Mouse (Mus musculus) retina, postnatal 1 day (tissue): ENCODE data around the gene Agxt.

Experiments used
- DNase-seq: peaks from one replicate; pipeline ENCODE4 v3.0.0-alpha.2; 2012

Agxt gene

DNA sequence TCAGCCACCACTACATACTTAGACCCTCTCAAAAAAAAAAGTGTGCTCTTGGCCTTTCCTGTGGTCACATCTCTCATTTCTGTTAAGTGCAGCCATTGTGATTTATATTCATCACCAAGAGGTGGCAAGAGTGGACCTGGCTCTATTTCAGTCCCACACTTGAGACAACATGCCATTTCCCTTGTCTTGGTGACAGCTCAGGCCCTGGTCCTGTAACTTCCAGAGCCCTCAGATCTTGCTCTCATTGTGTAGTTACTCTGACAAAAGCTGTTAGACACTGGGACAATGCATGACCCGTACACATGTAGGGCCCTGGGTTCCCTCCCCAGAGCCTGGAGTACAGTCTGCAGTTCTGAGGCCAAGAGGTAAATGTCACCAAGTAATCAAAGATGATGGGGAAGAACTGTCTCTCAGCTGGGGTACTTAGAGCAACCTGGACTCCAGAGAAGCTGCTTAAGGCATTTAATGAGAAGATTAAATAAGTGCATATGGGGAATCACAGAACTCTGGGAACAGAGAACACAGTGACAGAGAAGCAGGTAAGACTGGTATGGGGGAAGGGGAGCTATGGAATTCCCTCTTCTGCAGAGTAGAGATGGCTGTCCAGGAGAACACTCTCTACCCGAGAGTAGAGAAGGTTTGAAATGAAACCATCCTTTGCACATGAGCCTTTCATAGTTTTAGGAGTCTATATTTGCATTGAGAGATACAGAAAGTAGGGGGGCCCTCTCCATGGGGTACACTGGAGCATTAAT, 16.0 kb downstream of the Agxt start:
- no peak for DNase-seq

DNA sequence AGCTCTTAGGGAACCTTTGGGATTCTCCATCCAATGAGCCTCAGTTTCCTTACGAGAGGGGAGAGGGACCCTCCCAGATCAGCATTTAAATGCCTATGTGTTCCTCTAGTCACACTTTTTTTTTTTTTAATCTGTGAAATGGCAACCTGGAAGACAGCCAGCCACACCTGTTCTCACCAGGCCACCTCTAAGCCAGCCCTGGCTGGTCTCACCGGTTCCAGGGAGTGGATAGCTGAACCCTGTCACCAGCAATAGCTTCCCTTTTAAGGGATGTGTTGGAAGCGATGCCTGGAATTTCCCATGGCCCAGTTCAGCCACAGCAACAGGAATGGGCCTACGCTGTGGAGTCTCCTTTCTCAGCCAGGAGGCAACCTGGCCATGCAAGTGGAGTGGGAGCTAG, 22.5 kb downstream of the Agxt start:
- DNase-seq = no peak

DNA sequence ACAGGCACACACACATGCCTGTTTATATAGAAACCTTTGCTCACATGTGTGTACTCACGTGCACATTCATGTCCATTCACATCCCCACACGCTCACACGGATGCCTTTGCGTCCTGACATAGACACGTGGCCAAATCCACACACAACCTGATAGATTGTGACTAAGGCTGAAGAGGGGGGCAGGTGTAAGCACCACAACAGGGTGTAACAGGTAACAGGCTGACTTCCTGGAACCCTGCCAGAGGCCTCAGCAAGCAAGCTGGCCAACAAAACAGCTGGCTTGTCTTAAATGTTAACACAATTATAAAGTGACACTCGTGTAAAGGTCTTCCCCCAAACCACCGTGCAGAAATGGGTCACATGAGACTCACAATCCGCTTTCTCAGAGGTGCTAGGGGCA, 23.9 kb downstream of the Agxt start:
- no peak for DNase-seq

DNA sequence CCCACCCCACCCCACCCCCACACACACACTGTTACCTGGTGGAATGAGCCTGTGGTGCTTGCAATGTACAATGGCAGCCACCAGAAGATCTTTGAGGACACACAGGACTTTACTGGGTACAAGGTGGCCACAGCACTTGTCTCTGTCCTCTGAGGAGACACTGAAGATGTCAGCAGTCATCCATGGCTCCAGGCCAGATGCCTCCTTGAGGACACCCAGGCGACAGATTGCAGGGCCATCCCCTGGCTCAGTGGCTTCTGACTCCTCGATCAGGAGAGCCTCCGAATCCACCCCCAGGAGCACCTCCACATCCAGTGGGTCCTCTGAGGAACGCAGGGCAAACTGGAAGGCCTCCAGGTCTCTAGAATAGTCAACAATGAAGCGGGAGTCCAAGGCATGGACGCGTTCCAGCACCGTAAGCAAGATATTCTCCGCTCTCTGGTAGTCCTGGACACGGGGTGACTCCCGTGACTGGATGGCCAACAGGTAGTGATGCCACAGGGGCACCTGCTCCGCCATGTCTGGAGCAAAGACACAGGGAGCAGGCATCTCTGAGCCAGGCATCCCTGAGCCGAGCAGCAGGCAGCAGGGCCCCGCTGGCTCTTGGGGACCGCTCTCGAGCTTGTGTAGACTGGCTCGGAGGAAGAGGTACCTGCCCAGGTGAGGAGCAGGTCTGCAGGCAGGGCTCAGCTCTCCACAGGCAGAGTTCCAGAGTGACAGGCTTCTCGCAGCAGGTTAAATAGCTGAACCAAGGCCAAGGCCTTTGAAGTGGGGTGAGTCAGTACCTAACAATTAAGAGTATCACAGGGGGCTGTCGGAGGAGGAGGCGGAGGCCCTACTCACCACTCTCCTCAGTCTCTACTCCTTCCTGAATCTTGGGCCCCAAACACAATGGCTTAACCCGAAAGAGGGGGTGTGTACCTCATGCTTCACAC, 24.8 kb downstream of the Agxt start:
- DNase-seq = no peak

DNA sequence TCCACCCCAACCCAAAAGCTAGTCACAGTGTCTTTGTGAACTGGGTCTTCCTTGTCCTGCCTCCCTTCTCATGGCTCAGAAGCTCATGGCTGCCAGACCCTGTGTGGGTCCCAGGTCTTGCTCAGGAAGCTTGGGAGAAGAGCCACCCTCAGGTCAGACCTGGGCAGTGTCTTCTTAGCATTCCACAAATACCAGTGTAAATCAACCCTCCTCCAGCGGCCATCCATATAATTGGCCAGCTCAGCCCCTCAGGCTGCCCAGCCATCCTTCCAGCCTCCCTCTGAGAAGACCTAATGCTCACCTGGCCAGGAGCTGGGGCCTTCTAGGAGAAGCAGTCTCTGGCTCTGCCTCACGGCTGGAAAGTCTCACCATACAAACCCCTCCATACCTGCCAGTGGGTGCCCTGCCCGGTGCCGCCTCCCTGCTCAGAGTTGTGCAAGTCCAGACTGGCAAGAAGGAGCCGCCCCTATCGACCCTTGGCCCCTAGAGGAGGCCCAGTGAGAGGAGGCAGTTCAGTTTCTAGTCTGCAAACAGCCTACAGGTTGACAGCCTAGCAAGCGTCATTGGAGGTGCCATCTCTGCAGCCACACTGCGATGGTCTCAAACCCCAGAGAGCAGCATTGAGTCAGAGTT, 25.6 kb downstream of the Agxt start, which contains the start of gene 2310007B03Rik:
Gene 2310007B03Rik, minus strand, starts transcription at position 448 of the 633 bp plus-strand sequence.
- no peak for DNase-seq

DNA sequence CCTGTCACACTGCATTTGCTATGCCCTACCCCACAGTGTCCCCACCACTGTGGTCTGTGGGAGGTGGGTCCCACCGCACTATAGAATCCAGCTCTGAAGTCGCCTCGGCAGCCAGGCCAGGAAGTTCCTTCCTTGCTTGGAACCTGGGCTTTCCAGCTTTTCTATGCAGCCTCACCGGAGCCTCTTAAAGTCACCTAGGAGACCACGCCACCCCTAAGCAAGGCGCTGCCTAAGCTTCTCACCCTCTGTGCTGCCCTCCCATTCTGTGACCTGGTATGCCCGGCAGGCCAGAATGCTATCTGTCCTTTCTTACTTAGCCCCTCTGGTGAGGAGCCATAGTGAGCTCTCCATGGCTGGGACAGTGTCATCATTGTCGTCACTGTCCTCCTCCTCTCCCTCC, 26.3 kb downstream of the Agxt start:
- no peak for DNase-seq

DNA sequence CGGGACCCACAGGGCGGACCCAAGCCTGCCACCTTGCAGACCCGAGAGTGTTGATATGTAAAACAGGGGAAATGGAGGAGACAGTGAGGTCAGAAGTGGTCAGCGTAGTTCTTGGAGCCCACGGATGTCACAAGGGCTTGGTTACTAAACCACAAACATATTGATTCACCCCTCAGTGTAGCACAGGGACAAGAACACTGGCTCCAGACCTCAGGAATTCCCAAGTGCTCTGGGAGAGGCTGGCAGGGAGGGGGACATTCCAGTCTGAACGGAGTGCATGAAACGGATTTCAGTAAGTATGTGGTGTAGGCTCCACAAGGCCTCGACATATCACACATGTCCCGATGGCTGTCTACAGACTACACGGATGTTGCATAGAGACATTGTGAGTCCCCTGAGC, 26.9 kb downstream of the Agxt start:
- no peak for DNase-seq

DNA sequence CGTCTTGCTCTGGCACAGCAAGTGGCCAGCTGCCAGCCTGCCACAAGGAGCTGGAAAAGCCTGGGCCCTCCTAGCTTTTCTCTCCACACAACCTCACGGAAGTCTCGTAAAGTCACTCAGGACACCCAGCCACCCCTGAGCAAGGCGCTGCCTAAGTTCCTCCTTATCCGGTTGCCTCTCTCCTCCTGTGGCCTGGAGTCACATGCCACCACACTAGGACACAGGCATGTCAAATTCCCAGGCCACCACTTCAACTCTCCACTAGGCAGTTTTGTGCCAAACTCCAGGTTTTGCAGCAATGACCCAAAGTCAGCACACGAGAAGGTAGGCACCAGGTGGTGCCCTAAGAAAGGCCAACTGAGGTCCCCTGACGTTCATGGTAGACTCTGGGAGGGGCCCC, 27.5 kb downstream of the Agxt start:
- DNase-seq = no peak

DNA sequence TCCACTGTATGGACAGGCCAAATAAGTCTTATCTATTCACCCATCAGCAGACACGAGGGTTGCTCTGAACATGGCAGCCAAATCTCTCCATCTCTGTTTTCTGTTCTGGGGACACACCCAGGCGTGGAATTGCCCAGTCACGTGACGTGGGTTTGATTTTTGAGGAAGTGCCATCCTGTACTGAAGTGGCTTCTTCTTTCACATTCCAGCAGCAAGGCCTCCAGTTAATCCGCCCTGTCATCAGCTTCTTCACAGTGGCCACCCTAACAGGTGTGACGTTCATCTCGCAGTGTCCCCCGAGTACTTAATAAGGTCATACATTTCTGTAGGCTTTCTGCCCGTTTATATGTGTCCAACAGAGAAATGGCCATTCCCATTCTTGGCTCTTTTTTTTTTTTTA, 30.4 kb downstream of the Agxt start:
- DNase-seq = no peak

DNA sequence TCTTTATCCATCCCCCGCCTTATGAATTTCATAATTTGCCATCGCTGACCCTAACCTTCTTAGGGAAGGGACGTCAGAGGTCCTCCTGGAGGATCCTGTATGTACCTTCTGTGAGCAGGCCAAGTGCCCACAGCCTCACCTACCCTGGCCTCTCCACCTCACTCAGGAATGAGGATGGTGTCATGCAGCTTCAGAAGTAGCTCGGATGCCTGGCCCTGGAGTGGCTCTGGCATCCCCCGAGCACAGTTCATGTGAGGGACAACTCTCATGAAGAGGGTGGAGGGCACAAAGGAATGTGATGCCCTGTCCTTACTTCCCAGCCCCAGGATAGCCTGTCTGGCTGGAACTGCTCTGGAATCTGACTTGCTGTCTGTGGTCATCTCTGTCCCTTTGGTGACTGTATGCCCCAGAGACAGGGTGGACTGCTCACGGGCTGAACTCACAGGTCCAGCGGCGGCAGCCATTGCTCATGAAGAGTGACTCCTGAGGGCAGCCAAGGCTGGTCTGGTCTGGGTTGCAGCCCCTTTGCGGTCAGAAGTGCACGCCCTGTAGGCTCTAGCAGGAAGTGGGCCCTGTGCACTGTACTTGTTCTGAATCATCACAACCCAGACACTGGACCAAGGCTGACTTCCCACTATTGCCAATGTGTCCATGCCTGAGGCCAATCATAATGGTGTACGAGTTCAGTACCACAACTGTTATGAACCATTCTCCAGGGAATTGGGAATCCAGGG, 31.5 kb downstream of the Agxt start:
- DNase-seq = no peak

DNA sequence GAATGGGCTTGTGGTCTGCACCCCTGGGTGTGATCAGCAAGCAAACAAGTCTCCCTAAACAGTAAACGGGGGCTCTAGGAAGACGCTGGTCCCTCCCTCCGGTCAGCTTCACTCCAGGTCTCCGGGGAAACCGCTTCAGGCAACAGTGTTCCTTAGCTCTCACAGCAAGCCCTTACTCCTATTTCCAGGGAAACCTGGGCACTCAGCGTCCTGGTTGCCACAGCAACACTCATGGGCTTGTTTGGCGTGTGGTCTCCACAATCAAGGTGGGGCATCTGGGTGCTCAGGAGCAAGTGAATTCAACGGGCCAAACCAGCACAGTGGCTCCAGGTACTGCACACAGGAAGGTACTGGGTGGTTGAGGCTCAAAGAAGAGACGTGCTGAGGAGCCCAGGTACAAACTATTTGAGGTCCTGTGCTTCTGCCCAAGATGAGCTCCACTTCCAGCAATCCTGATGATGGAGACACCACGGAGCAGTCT, 33.3 kb downstream of the Agxt start, which contains the start of gene Crocc2:
Gene Crocc2, plus strand, starts transcription at position 431 of the 481 bp plus-strand sequence.
- DNase-seq = peak; percentile 63

DNA sequence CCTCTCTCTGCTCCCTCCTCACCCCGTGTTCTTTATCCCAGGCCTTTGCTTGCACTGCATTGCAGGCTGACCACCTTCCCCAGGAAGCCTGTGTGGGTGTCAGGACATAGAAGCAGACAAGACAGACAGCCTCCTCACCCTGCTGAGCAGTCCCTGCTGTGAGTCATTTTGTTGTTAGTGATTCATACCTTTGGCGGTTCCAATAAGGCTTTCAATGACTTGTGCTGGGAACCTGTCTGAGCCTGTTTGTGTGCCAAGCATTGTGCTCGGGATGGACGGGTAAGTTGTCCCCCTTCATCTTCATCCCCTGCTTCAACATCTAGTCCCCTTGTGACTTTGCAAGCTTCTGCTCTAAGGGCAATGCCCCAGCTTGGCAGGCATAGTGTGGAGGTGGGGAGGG, 38.6 kb downstream of the Agxt start:
- DNase-seq = no peak

DNA sequence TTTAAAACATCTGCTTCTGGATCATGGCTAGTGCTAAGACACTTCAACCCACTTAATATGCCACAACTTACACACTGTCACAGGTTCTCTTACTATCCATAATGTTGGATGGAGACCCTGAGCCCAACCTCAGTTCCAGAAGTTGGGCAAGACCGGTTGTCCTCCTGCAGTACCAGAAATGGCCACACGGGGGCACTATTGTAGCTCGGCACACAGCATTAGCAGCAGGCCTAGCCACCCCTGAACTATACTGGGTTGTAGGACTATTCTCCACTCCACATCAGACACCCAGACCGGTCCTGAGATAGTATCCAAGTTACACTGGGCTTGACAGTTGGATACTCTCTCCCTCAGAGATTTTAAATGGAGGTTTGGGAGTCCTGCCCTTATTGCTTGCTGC, 39.4 kb downstream of the Agxt start:
- peak; percentile 88 for DNase-seq

DNA sequence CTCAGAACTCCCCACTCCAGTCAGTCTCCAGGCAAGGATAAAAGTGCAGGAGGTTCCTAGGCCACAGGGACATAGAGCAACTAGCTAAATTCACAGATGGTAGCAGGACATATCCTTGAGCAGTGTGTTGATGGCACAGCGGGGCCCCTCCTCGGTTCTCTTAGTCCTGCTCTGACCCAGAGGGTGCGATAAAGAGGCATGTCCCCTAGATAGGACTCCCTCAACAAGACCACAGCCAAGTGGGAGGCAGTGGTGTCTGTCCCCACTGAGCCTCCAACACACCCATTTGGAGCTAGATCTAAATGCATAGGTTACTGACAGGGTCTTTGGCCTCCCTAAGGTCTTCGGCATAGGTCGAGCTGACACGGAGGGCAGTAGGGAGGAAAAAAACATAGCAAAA, 40.8 kb downstream of the Agxt start:
- peak; percentile 17 for DNase-seq

DNA sequence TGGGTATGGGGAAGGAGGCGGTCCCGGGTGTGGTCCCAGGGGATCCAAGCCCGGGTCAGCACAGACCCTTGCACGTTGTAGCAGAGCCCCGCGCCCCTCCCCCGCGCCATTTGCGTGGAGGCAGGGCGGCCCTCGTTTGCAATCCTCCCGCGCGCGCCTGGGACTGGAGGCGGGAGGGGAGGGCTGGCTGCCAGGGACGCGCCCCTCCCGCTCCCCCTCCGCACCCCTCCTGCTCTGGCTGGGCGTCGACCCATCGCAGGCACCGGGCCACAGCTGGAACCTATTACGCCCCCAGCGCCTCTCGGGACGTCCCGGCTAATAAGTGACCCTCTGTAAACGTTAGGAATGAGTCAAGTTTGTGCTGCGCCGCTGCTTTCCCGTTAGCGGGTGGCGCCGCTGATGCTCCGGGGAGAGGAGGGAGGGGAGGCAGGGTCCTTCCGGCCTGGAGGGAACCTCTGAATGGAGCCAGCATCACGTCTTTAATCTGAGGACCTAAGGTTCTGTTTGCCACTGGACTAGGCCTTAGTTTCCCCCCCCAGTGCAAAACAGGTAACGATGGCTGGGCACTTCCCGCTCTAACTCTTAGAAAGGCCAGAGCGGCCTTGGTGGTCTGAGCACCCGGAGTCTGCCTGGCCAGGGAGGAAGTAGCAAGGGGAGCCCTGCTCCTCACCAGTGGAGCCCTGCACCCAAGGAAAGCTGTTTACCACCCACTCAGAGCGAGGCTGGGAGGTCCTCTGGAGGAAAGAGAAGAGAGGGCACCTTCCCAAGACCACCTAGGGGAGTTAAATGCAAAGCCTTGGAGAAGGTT, 41.7 kb downstream of the Agxt start:
- peak; percentile 81 for DNase-seq

DNA sequence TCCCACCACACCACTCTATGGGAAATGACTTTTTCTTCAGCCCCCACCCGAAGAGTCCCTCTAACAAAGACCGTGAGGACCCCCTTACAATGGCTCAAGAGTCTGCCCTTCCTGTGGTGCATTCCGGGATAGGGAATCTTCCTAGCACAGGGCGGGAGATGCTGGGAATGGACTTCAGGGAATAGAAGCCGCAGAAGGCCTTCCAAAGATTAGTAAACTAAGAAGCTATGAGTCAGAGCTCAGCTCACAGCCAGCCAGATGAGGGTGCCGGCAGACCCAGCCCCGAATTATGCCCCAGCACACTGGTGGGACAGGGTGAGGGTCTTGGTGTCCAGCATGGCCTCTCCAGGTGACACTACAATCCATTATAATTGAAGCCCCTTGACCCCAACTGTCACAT, 47.2 kb downstream of the Agxt start:
- no peak for DNase-seq

DNA sequence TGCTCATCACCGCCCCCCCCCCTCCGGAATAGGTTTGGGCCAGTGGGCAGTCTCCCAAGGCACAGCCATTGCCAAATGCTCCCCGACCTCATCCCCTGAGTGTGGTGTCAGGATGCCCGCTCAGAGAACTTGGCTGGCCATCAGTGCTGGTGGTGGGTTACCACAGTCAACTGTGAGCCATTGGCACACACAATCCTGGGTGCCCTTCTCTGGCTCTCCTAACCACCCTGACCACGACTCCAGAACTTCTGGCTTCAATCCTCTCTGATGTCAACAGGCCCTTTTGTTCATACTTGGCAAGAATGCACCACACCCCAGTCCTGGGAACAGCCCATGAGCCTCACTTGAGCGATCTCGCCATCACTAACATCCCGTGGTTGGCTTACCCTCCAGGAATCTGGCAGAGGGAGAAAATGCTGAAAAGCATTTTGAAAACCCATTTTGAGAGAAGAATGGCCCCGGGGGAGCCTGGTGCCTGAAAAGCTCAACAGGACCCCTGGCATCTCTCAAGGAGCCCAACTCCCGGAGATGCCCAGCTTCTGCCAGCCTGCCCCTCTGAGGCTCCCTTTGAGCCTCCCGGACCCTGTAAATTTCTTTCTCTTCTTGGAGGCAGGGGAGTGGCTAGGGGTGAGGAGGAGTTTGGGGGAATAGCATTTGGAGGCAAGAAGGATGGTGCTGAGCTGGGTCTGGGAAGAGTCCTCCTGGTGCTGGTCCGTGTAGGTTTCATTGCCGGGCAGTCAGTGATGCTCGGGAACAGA, 49.2 kb downstream of the Agxt start:
- no peak for DNase-seq

DNA sequence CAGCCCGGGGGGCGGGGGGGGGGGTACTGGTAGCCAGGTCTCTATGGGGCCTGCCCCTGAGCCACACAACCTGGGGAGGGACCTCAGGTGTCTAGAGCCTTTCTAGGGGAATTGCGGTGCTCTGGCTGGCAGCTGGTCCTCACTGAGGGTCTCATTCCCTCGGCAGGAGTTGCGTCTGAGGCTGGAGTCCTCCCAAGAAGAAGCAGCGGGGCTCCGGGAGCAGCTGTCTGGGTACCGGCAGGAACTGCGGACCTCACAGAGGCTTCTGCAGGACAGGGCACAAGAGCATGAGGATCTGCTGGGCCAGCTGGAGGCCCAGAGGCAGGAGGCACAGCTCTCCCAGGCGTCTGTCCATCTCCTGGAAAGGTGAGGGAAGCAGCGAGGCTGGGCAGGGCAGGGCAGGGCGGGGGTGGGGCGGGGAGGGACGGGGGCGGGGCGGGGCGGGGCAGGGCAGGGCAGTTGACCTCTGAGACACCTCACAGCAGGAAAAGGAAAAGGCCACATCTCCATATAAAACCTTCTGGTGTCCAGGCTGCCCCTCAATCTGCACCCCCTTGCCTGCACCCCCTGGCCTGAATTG, 55.8 kb downstream of the Agxt start:
- DNase-seq = no peak

DNA sequence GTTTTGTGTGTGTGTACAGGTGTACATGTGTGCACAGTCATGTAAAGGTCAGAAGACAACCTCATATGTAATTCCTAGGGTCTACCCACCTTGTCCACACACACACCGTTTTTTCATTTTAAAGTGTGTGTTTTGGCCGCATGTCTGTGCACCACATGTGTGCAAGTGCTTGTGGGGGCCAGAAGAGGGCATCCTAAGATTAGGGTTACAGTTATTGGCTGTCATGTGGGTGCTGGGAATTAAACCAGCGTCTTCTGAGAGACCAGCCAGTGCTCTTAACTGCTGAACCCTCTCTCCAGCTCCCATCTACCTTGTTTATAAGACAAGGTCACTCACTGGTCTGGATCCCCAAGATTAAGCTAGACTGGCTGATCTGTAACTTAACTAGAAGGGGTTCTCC, 59.9 kb downstream of the Agxt start:
- DNase-seq = no peak
